Mouse (Mus musculus) gonadal fat pad, adult 2 months (tissue): ENCODE measurements around the gene Socs5. TPM values are rescaled to one million over a fixed set of nuclear protein-coding genes. Genes with fewer than 3 reads are reported as not detected.

ENCODE experiments used
- DNase-seq: peaks from one replicate; pipeline ENCODE4 v3.0.0-alpha.2; 2012; ENCODE audit warnings: low read depth
- polyA plus RNA-seq: library from polyadenylated mRNA; depleted of rRNA; stranded (reverse); fragments of >200 nt; gene quantifications from 2 replicates; pipeline ENCODE4 v1.2.3, GENCODE M21; 2012; rRNA removed

Gene Socs5
- polyA plus RNA-seq, 1 experiment: 9.3 TPM

GRCm38 (mm10) chr17:87169076-87169475 is 61.6 kb downstream of the Socs5 start:
- no peak for DNase-seq

- DNase-seq: no peak
Observed at GRCm38 (mm10) chr17:87170364-87170763, 62.9 kb downstream of the Socs5 start.

- no peak for DNase-seq
Observed at GRCm38 (mm10) chr17:87172031-87172430, 64.6 kb downstream of the Socs5 start.

- no peak for DNase-seq
Observed at GRCm38 (mm10) chr17:87173966-87174365, 66.5 kb downstream of the Socs5 start.

GRCm38 (mm10) chr17:87174651-87175331 is 67.3 kb downstream of the Socs5 start:
- DNase-seq: no peak

- DNase-seq: no peak
Observed at GRCm38 (mm10) chr17:87176066-87177012, 68.9 kb downstream of the Socs5 start.

GRCm38 (mm10) chr17:87178596-87179590 is 71.4 kb downstream of the Socs5 start:
- DNase-seq: no peak

- no peak for DNase-seq
Observed at GRCm38 (mm10) chr17:87179939-87180550, 72.6 kb downstream of the Socs5 start.

- DNase-seq: no peak
Observed at GRCm38 (mm10) chr17:87181683-87182346, 74.3 kb downstream of the Socs5 start.

GRCm38 (mm10) chr17:87185461-87186066 is 78.1 kb downstream of the Socs5 start:
- DNase-seq: no peak

GRCm38 (mm10) chr17:87187005-87187404 is 79.5 kb downstream of the Socs5 start:
- no peak for DNase-seq

Other genes with a start within 250 kb of the Socs5 start
- 1.7 and 3.3 TPM in 2 replicates for gene Tmem247, start 190.3 kb upstream of the Socs5 start, polyA plus RNA-seq
- gene Atp6v1e2, start 159.8 kb upstream of the Socs5 start, polyA plus RNA-seq: 0.32 TPM in 1 of 2 replicates, not detected in the other
- 48.6 and 68.2 TPM in 2 replicates for gene Rhoq, start 144.6 kb upstream of the Socs5 start, polyA plus RNA-seq
- 10.2 and 12.8 TPM in 2 replicates for gene Pigf, start 82.3 kb upstream of the Socs5 start, polyA plus RNA-seq
- 18.1 and 21.9 TPM in 2 replicates for gene Cript, start 82.1 kb upstream of the Socs5 start, polyA plus RNA-seq
- 141 and 159 TPM in 2 replicates for gene Mcfd2, start 158.3 kb downstream of the Socs5 start, polyA plus RNA-seq
- 28.1 and 31.8 TPM in 2 replicates for gene Ttc7, start 175.2 kb downstream of the Socs5 start, polyA plus RNA-seq